Mouse (Mus musculus): ENCODE data around the gene Trpc4ap.

GRCm38 (mm10) chr2:155683821-155684220, 8.4 kb downstream of the Trpc4ap start:
- TF ChIP-seq CTCF (IDR thresholded peaks at IDR 0.05; ENCODE audit: low read depth): no peak
- TF ChIP-seq EP300 (IDR thresholded peaks at IDR 0.05; ENCODE audit: low read depth): no peak
